Mouse (Mus musculus) heart, postnatal 0 days (tissue): ENCODE results near the gene Hddc2. TPM values are rescaled to one million over a fixed set of nuclear protein-coding genes. Genes with fewer than 3 reads are reported as not detected.

Experiments used
- ATAC-seq: fragments of 200-750 bp; cut with Nextera tagmentation; 2 replicates; pipeline ENCODE4 v1.8.0; 2017; ENCODE audit warnings: low read depth, moderate number of reproducible peaks, moderate library complexity; ENCODE audit not compliant: insufficient read depth
- DNase-seq: peaks from one replicate; pipeline ENCODE4 v3.0.0-alpha.2; 2016; ENCODE audit warnings: low spot score
- H3K27ac ChIP-seq: fragments of 300-500 bp; sonication (generic); 2 replicates; pipeline ENCODE4 v1.5.1; 2014; ENCODE audit warnings: low read depth, mild to moderate bottlenecking
- H3K27me3 ChIP-seq: fragments of 300-500 bp; sonication (generic); 2 replicates; pipeline ENCODE4 v1.6.1; 2014; ENCODE audit warnings: low read length, mixed read lengths; ENCODE audit not compliant: control insufficient read depth, insufficient read depth
- H3K36me3 ChIP-seq: fragments of 300-500 bp; sonication (generic); replicated peaks from 2 replicates; pipeline ENCODE4 v1.6.1; 2014; ENCODE audit warnings: low read length, mixed read lengths; ENCODE audit not compliant: control insufficient read depth, insufficient read depth
- H3K4me1 ChIP-seq: fragments of 300-500 bp; sonication (generic); 2 replicates; pipeline ENCODE4 v1.6.1; 2014; ENCODE audit warnings: antibody characterized with exemption; ENCODE audit not compliant: control insufficient read depth, insufficient read depth
- H3K4me2 ChIP-seq: fragments of 300-500 bp; sonication (generic); 2 replicates; pipeline ENCODE4 v1.6.1; 2014; ENCODE audit warnings: low read depth, mild to moderate bottlenecking, low read length, moderate library complexity
- H3K4me3 ChIP-seq: fragments of 300-500 bp; sonication (generic); 2 replicates; pipeline ENCODE4 v1.5.1; 2014; ENCODE audit warnings: low read depth, low read length
- H3K9ac ChIP-seq: fragments of 300-500 bp; sonication (generic); replicated peaks from 2 replicates; pipeline ENCODE4 v1.6.1; 2014; ENCODE audit warnings: low read depth, low read length, mixed read lengths
- H3K9me3 ChIP-seq: fragments of 300-500 bp; sonication (generic); replicated peaks from 2 replicates; pipeline ENCODE4 v1.6.1; 2016; ENCODE audit warnings: low read length; ENCODE audit not compliant: control insufficient read depth
- CTCF ChIP-seq: IDR thresholded peaks from 2 replicates; pipeline ENCODE4 v1.5.1; 2016; ENCODE audit warnings: antibody characterized with exemption, control low read depth, low read depth
- EP300 ChIP-seq: IDR thresholded peaks from 2 replicates; pipeline ENCODE4 v1.6.1; 2016; ENCODE audit warnings: antibody characterized with exemption, low read depth
- WGBS: fragments of 180-500 bp; shearing (Covaris S2); extraction: QIAGEN DNeasy Blood & Tissue Kit; methylation state at CpG from one replicate; pipeline ENCODE4 v1.1.7; 2014; 5-methylcytosine and 5-hydroxymethylcytosine counted together
- polyA plus RNA-seq: library from polyadenylated mRNA; unstranded; fragments of >200 nt; fragmentation: Nextera tagmentation; extraction: Ambion mirVana; gene quantifications from 2 replicates; pipeline ENCODE4 v1.2.1, GENCODE M21; 2015
- total RNA-seq: library from RNA; depleted of rRNA; stranded (reverse); fragments of >200 nt; gene quantifications from 2 replicates; pipeline ENCODE4 v1.2.3, GENCODE M21; 2014; ENCODE audit warnings: low replicate concordance

The Hddc2 gene
- total and polyA plus RNA-seq, 2 experiments from 2014 or later = 46.8 to 56.9 TPM

- Histone ChIP-seq H3K4me1 (no peaks in the 10 kb centered on the region), H3K27ac (no peak overlapping the region), H3K4me3 (no peak overlapping the region), H3K9me3 (no peaks in the 10 kb centered on the region), H3K36me3 (no peaks in the 10 kb centered on the region), H3K4me2 (no peak overlapping the region), H3K27me3 (no peaks in the 10 kb centered on the region), H3K9ac (no peak overlapping the region)
- TF ChIP-seq EP300 = no peak
- no peak for TF ChIP-seq CTCF
- 93% methylated on average over 2 of the region's 2 CpGs for WGBS
- DNase-seq (no peak), ATAC-seq (no peak)
Observed at GRCm38 (mm10) chr10:31303446-31303845, 9.7 kb upstream of the Hddc2 start.

GRCm38 (mm10) chr10:31307024-31307598 lies 6.1 kb upstream of the Hddc2 start:
- Histone ChIP-seq H3K36me3 (no peaks in the 10 kb centered on the region), H3K4me2 (no peak overlapping the region), H3K4me1 (no peaks in the 10 kb centered on the region), H3K27ac (no peak overlapping the region), H3K9me3 (no peaks in the 10 kb centered on the region), H3K4me3 (no peak overlapping the region), H3K27me3 (no peaks in the 10 kb centered on the region), H3K9ac (no peak overlapping the region)
- 26% methylated on average over 1 of the region's 1 CpGs for WGBS
- DNase-seq (no peak), ATAC-seq (no peak)
- TF ChIP-seq CTCF (no peak), EP300 (no peak)

- Histone ChIP-seq H3K4me1 (0 out of 2 replicates have a peak, but pooled peaks cover 13% of the 10 kb centered on the region), H3K4me2 (no peak overlapping the region), H3K27ac (no peak overlapping the region), H3K36me3 (peaks cover 16% of the 10 kb centered on the region; the same call in 1 of the 2 replicates), H3K27me3 (no peaks in the 10 kb centered on the region), H3K9me3 (no peaks in the 10 kb centered on the region), H3K4me3 (no peak overlapping the region), H3K9ac (no peak overlapping the region)
- WGBS = 71% methylated on average over 5 of the region's 5 CpGs
- DNase-seq (no peak), ATAC-seq (no peak)
- TF ChIP-seq CTCF (no peak), EP300 (no peak)
Observed at GRCm38 (mm10) chr10:31318491-31318890, 5.3 kb downstream of the Hddc2 start.

GRCm38 (mm10) chr10:31329436-31329835 lies 16.3 kb downstream of the Hddc2 start:
- TF ChIP-seq CTCF (no peak), EP300 (no peak)
- no peak overlapping the region for H3K27ac ChIP-seq
- peaks cover 5% of the 10 kb centered on the region; the same call in 1 of the 2 replicates for H3K4me1 ChIP-seq
- peaks cover 22% of the 10 kb centered on the region for H3K36me3 ChIP-seq
- no peak for ATAC-seq
- 84% methylated on average over 1 of the region's 1 CpGs for WGBS
- no peaks in the 10 kb centered on the region for H3K9me3 ChIP-seq
- H3K4me2 ChIP-seq = no peak overlapping the region
- H3K9ac ChIP-seq = no peak overlapping the region
- H3K4me3 ChIP-seq = no peak overlapping the region
- no peaks in the 10 kb centered on the region for H3K27me3 ChIP-seq
- no peak for DNase-seq

- Histone ChIP-seq H3K27me3 (no peaks in the 10 kb centered on the region), H3K9ac (no peak overlapping the region), H3K27ac (no peak overlapping the region), H3K36me3 (peaks cover 22% of the 10 kb centered on the region), H3K4me1 (peaks cover 5% of the 10 kb centered on the region; the same call in 1 of the 2 replicates), H3K9me3 (no peaks in the 10 kb centered on the region), H3K4me3 (no peak overlapping the region), H3K4me2 (no peak overlapping the region)
- DNase-seq (no peak), ATAC-seq (no peak)
- whole genome bisulfite sequencing = 82% methylated on average over 3 of the region's 3 CpGs
- TF ChIP-seq EP300 (no peak), CTCF (no peak)
Observed at GRCm38 (mm10) chr10:31330286-31330962, 17.2 kb downstream of the Hddc2 start.
